ENCODE assay signal across 11 mouse cellular contexts in genomic region chr11:22936446-22937125, GRCm38 (mm10). TPM values are rescaled to one million over a fixed set of nuclear protein-coding genes. Genes with fewer than 3 reads are reported as not detected.
DNase-seq lines count a peak whose midpoint lies in the region; ATAC-seq lines count a peak whose summit lies in the region.
"Had no signal": no experiment of that assay in that cellular context is flagged by ENCODE, and none has a peak within 500 bp of the region (broad histone marks: within the 10 kb centered on the region; RNA-seq: fewer than 3 reads in every experiment).

No protein-coding gene starts in this region.

- intact Hi-C loops in left cerebral cortex, postnatal 14 days (cut with DNase I) = no loop called here

- no peak overlapping the region for H3K4me3 ChIP-seq in forebrain, embryonic 13.5 days
- H3K4me3 ChIP-seq in forebrain, embryonic 11.5 days (ENCODE audit: low read depth, low read length) = no peak overlapping the region
- H3K4me3 ChIP-seq: limb, embryonic 15.5 days had no signal

- H3K9ac ChIP-seq in forebrain, embryonic 13.5 days = no peak overlapping the region
- no peak overlapping the region for H3K9ac ChIP-seq in forebrain, embryonic 11.5 days (ENCODE audit: low read length)
- H3K9ac ChIP-seq: limb, embryonic 15.5 days had no signal

- no peaks in the 10 kb centered on the region for H3K4me1 ChIP-seq in forebrain, embryonic 13.5 days
- no peaks in the 10 kb centered on the region for H3K4me1 ChIP-seq in forebrain, embryonic 11.5 days (replicated peaks; ENCODE audit: control insufficient read depth, insufficient read depth, low read length)
- H3K4me1 ChIP-seq: limb, embryonic 15.5 days had no signal

- H3K27me3 ChIP-seq in forebrain, embryonic 13.5 days = no peaks in the 10 kb centered on the region
- no peaks in the 10 kb centered on the region for H3K27me3 ChIP-seq in forebrain, embryonic 11.5 days (ENCODE audit: control insufficient read depth, insufficient read depth, low read length)
- H3K27me3 ChIP-seq: limb, embryonic 15.5 days had no signal

- H3K27ac ChIP-seq in forebrain, embryonic 13.5 days = no peak overlapping the region
- no peak overlapping the region for H3K27ac ChIP-seq in forebrain, embryonic 11.5 days (ENCODE audit: low read depth, low read length)
- H3K27ac ChIP-seq: limb, embryonic 15.5 days had no signal

- peak; percentile 67 for ATAC-seq in forebrain, embryonic 13.5 days
- ATAC-seq in forebrain, embryonic 11.5 days (replicated peaks; ENCODE audit: low FRiP score) = no peak
- ATAC-seq: intestine, embryonic 16.5 days had no signal

- no peak overlapping the region for H3K4me2 ChIP-seq in forebrain, embryonic 13.5 days
- no peak overlapping the region for H3K4me2 ChIP-seq in forebrain, embryonic 11.5 days (ENCODE audit: low read depth, low read length, severe bottlenecking)
- H3K4me2 ChIP-seq: limb, embryonic 15.5 days had no signal

- WGBS in forebrain, embryonic 13.5 days = 59% methylated on average over 5 of the region's 5 CpGs
- WGBS in forebrain, embryonic 11.5 days = 68% methylated on average over 5 of the region's 5 CpGs

- no peak for DNase-seq in forebrain, embryonic 11.5 days (ENCODE audit: low spot score)
- DNase-seq in spleen, adult 18-20 months = peak; percentile 22 to 39
- no peak for DNase-seq in spleen, postnatal 4 days (ENCODE audit: low spot score in 2 of 2)
- peak; percentile 35 to 55 for DNase-seq in left cerebral cortex, postnatal 14 days (ENCODE audit: low spot score in 2 of 2)
- peak; percentile 25 to 50 for DNase-seq in thymus, postnatal 36 days
- DNase-seq in cerebellum, adult 9-11 months = no peak
- no peak for DNase-seq in lung, postnatal 14 days
- DNase-seq: lung, postnatal 36 days had no signal

- no peaks in the 10 kb centered on the region for H3K9me3 ChIP-seq in forebrain, embryonic 13.5 days (replicated peaks)
- H3K9me3 ChIP-seq in forebrain, embryonic 11.5 days (ENCODE audit: control insufficient read depth, low read length) = no peaks in the 10 kb centered on the region
- H3K9me3 ChIP-seq: limb, embryonic 15.5 days had no signal

- no peaks in the 10 kb centered on the region for H3K36me3 ChIP-seq in forebrain, embryonic 13.5 days (ENCODE audit: poor library complexity, severe bottlenecking)
- H3K36me3 ChIP-seq in forebrain, embryonic 11.5 days (ENCODE audit: control insufficient read depth, insufficient read depth, low read length) = no peaks in the 10 kb centered on the region
- H3K36me3 ChIP-seq: limb, embryonic 15.5 days had no signal

RNA-seq across cellular contexts. Expression of gene Zrsr1, which starts 35.2 kb away (rescaled TPM):
- 5.3 TPM in 2 replicates for polyA plus RNA-seq in forebrain, embryonic 13.5 days (2015; fragmentation: Nextera tagmentation; extraction: Ambion mirVana)
- polyA plus RNA-seq in forebrain, embryonic 11.5 days (2014; fragmentation: Nextera tagmentation; extraction: Ambion mirVana) = 3.7 and 4.7 TPM in 2 replicates
- total RNA-seq in left cerebral cortex, postnatal 14 days (2021) = 10 to 100 TPM; 53.1 to 56.3 TPM

RNA-seq across cellular contexts. Expression of gene Gm28048, which starts 45.3 kb away (rescaled TPM):
- 3.1 and 3.4 TPM in 2 replicates for polyA plus RNA-seq in forebrain, embryonic 13.5 days (2015; fragmentation: Nextera tagmentation; extraction: Ambion mirVana)
- 5.8 and 6.4 TPM in 2 replicates for polyA plus RNA-seq in forebrain, embryonic 11.5 days (2014; fragmentation: Nextera tagmentation; extraction: Ambion mirVana)
- total RNA-seq in left cerebral cortex, postnatal 14 days (2021) = 10 to 100 TPM; 10.3 to 13.5 TPM

RNA-seq across cellular contexts. Expression of gene Commd1, which starts 45.6 kb away (rescaled TPM):
- polyA plus RNA-seq in forebrain, embryonic 13.5 days (2015; fragmentation: Nextera tagmentation; extraction: Ambion mirVana) = 303 and 328 TPM in 2 replicates
- 375 and 399 TPM in 2 replicates for polyA plus RNA-seq in forebrain, embryonic 11.5 days (2014; fragmentation: Nextera tagmentation; extraction: Ambion mirVana)
- total RNA-seq in left cerebral cortex, postnatal 14 days (2021) = 10 to 100 TPM; 39.0 to 39.2 TPM

RNA-seq across cellular contexts. Expression of gene Cct4, which starts 53.7 kb away (rescaled TPM):
- 329 and 340 TPM in 2 replicates for polyA plus RNA-seq in forebrain, embryonic 13.5 days (2015; fragmentation: Nextera tagmentation; extraction: Ambion mirVana)
- 411 and 432 TPM in 2 replicates for polyA plus RNA-seq in forebrain, embryonic 11.5 days (2014; fragmentation: Nextera tagmentation; extraction: Ambion mirVana)
- total RNA-seq in left cerebral cortex, postnatal 14 days (2021) = 100 to 1,000 TPM in 1 of 2 experiments, 10 to 100 TPM in 1; 94.9 to 101 TPM

Comparison
In these comparisons a context has a peak if more than half of its experiments do, and no peak if none do; other contexts are left out.
1. DNase-seq: peak in spleen, adult 18-20 months (2 of 2), left cerebral cortex, postnatal 14 days (2 of 2) and thymus, postnatal 36 days (2 of 2); none in forebrain, embryonic 11.5 days (single experiment), spleen, postnatal 4 days (0 of 2), cerebellum, adult 9-11 months (single experiment) and lung, postnatal 14 days (single experiment).